Mouse (Mus musculus): Measurements from ENCODE around the gene Acsl1.

DNA sequence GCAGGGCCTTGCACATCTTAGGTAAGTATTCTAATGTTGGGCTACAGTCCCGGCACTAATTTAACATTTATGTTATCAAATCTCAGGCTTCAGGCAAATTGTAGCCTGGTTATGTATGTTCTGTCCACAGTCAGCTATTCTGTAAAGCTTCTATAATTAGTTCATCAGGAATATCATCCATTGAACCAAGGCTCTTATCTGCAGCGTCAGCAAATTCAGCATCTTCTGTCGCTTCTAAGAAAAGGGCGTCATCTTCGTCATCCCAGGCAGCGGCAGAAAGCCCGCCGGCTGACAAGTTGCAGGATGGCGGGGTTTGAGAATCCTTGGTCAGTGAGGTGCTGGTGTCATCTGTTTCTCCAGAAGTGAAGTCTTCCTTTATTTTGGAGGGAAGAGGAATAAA, 108.0 kb downstream of the Acsl1 start:
- no peak for TF ChIP-seq CTCF (IDR thresholded peaks at IDR 0.05; ENCODE audit: extremely low read depth, insufficient read depth, insufficient read length, insufficient replicate concordance)
- TF ChIP-seq POLR2A (IDR thresholded peaks at IDR 0.05; ENCODE audit: low read depth, low read length), result no peak

Data from spleen, adult 2 months (tissue).